Comparison of ENCODE assay signal across 25 mouse cellular contexts in genomic region chr17:8348941-8349340, GRCm38 (mm10). TPM values are rescaled to one million over a fixed set of nuclear protein-coding genes. Genes with fewer than 3 reads are reported as not detected.
DNase-seq lines count a peak whose midpoint lies in the region; ATAC-seq and TF ChIP-seq lines count a peak whose summit lies in the region.
"Had no signal": no experiment of that assay in that cellular context is flagged by ENCODE, and none has a peak within 500 bp of the region (broad histone marks: within the 10 kb centered on the region; RNA-seq: fewer than 3 reads in every experiment).

No protein-coding gene starts in this region.

- H3K9me3 ChIP-seq in liver, embryonic 11.5 days (ENCODE audit: control insufficient read depth, low read length) = no peaks in the 10 kb centered on the region
- H3K9me3 ChIP-seq: G1E had no signal

- WGBS in liver, adult 2 months = 24% methylated on average over 4 of the region's 4 CpGs
- WGBS in liver, embryonic 11.5 days = 79% methylated on average over 4 of the region's 4 CpGs

- DNase-seq in gastrocnemius, adult 2 months = peak; percentile 34
- no peak for DNase-seq in gastrocnemius, postnatal 4 days (ENCODE audit: low spot score in 2 of 2)
- DNase-seq in layer of hippocampus, adult 2 months (ENCODE audit: low spot score in 2 of 2) = no peak
- DNase-seq in layer of hippocampus, postnatal 36 days = no peak
- DNase-seq in liver, adult 2 months (ENCODE audit: extremely low read depth, low read depth, low spot score) = peak; percentile 92
- no peak for DNase-seq in liver, embryonic 11.5 days (ENCODE audit: low spot score)
- peak; percentile 16 for DNase-seq in adipocyte (ENCODE audit: low spot score)
- no peak for DNase-seq in ovary, postnatal 14 days (ENCODE audit: low spot score)
- DNase-seq: adrenal gland, adult 2 months; adrenal gland, adult 8-10 months; adrenal gland, postnatal 10 days; adrenal gland, postnatal 14 days; adrenal gland, postnatal 25 days; adrenal gland, postnatal 36 days; B cell, adult 2 months; cerebellum, adult 11 months; cerebellum, adult 11-12 months; cerebellum, adult 18-20 months had no signal

- no peak overlapping the region for H3K4me3 ChIP-seq in gastrocnemius, adult 2 months
- H3K4me3 ChIP-seq in layer of hippocampus, adult 2 months = no peak overlapping the region
- H3K4me3 ChIP-seq in liver, adult 2 months (ENCODE audit: insufficient read depth, low read depth, low read length) = no peak overlapping the region
- H3K4me3 ChIP-seq in liver, embryonic 11.5 days (ENCODE audit: low read depth, low read length) = no peak overlapping the region

- H3K79me2 ChIP-seq in liver, adult 2 months (ENCODE audit: control insufficient read depth, insufficient read depth, low read length) = no peaks in the 10 kb centered on the region

- H3K4me1 ChIP-seq in liver, adult 2 months (ENCODE audit: control insufficient read depth, insufficient read depth, low read length) = peaks cover 1% of the 10 kb centered on the region; the same call in 1 of the 2 replicates
- H3K4me1 ChIP-seq in liver, embryonic 11.5 days (replicated peaks; ENCODE audit: control insufficient read depth, insufficient read depth, low read length) = no peaks in the 10 kb centered on the region

- H3K27ac ChIP-seq in gastrocnemius, adult 2 months = no peak overlapping the region
- 0 out of 2 replicates have a peak overlapping the region, but pooled peaks have one; percentile 10 for H3K27ac ChIP-seq in layer of hippocampus, adult 2 months
- no peak overlapping the region for H3K27ac ChIP-seq in liver, adult 2 months (replicated peaks; ENCODE audit: insufficient read depth, low read depth, low read length)
- no peak overlapping the region for H3K27ac ChIP-seq in liver, embryonic 11.5 days (ENCODE audit: low read depth, low read length)

- H3K9ac ChIP-seq in liver, adult 2 months (ENCODE audit: low read depth, low read length) = no peak overlapping the region
- H3K9ac ChIP-seq in liver, embryonic 11.5 days (ENCODE audit: low read depth, low read length) = no peak overlapping the region

- H3K4me2 ChIP-seq in liver, embryonic 11.5 days = no peak overlapping the region

- TF ChIP-seq POLR2A in liver, adult 2 months (IDR thresholded peaks at IDR 0.05; ENCODE audit: extremely low read depth, insufficient read depth, low read length) = no peak

- no peaks in the 10 kb centered on the region for H3K36me3 ChIP-seq in liver, adult 2 months (ENCODE audit: control insufficient read depth, insufficient read depth, low read length)
- H3K36me3 ChIP-seq in liver, embryonic 11.5 days (ENCODE audit: control insufficient read depth, insufficient read depth, low read length) = no peaks in the 10 kb centered on the region
- H3K36me3 ChIP-seq: G1E had no signal

- intact Hi-C loops in gastrocnemius, adult 2 months (cut with DNase I) = no loop called here

- no peak for ATAC-seq in liver, embryonic 11.5 days (replicated peaks; ENCODE audit: low FRiP score)
- ATAC-seq: activated CD4-positive, CD25-positive, alpha-beta regulatory T cell, adult 4 months; CD4-positive, CD25-positive, alpha-beta regulatory T cell, adult 4 months; Patski had no signal

- no peaks in the 10 kb centered on the region for H3K27me3 ChIP-seq in liver, adult 2 months (ENCODE audit: control insufficient read depth, insufficient read depth, low read length)
- H3K27me3 ChIP-seq in liver, embryonic 11.5 days (replicated peaks; ENCODE audit: control insufficient read depth, insufficient read depth, low read length) = no peaks in the 10 kb centered on the region
- H3K27me3 ChIP-seq: CH12.LX, Patski had no signal

- TF ChIP-seq CTCF in gastrocnemius, adult 2 months (IDR thresholded peaks at IDR 0.05) = no peak
- TF ChIP-seq CTCF in layer of hippocampus, adult 2 months (conservative IDR thresholded peaks at IDR 0.05) = no peak
- no peak for TF ChIP-seq CTCF in liver, adult 2 months (IDR thresholded peaks at IDR 0.05; ENCODE audit: low read depth, low read length)

RNA-seq across cellular contexts. Expression of gene T2, which starts 6.9 kb away (rescaled TPM):
- total RNA-seq in gastrocnemius, adult 2 months (2021) = not detected
- total RNA-seq in gastrocnemius, postnatal 4 days (2021) = not detected
- total RNA-seq in layer of hippocampus, adult 2 months (2021) = under 1 TPM; 0.37 to 0.97 TPM
- under 1 TPM; 0.27 to 0.73 TPM for total RNA-seq in layer of hippocampus, postnatal 36 days (2021)
- not detected in 2 replicates for total RNA-seq in liver, adult 2 months (2014; rRNA removed)
- not detected in 2 replicates for polyA plus RNA-seq in liver, adult 2 months (2012; rRNA removed)
- polyA plus RNA-seq in liver, embryonic 11.5 days (2014; fragmentation: Nextera tagmentation; extraction: Ambion mirVana) = 0.29 and 0.43 TPM in 2 replicates
- total RNA-seq: adrenal gland, adult 18-20 months; adrenal gland, adult 2 months; adrenal gland, adult 8-10 months; adrenal gland, postnatal 14 days; adrenal gland, postnatal 25 days; adrenal gland, postnatal 36 days; CH12.LX; G1E; MEL had no signal
- polyA plus RNA-seq: adrenal gland, adult 2 months; G1E had no signal

RNA-seq across cellular contexts. Expression of gene Prr18, which starts 11.7 kb away (rescaled TPM):
- under 1 TPM; 0.08 TPM for total RNA-seq in gastrocnemius, adult 2 months (2021)
- total RNA-seq in gastrocnemius, postnatal 4 days (2021) = under 1 TPM; 0.12 to 0.18 TPM
- total RNA-seq in layer of hippocampus, adult 2 months (2021) = 10 to 100 TPM; 18.0 to 19.3 TPM
- total RNA-seq in layer of hippocampus, postnatal 36 days (2021) = 10 to 100 TPM; 19.2 to 23.7 TPM
- total RNA-seq in liver, adult 2 months (2014; rRNA removed) = 0.09 and 0.27 TPM in 2 replicates
- polyA plus RNA-seq in liver, adult 2 months (2012; rRNA removed) = 0.04 and 0.17 TPM in 2 replicates
- polyA plus RNA-seq in liver, embryonic 11.5 days (2014; fragmentation: Nextera tagmentation; extraction: Ambion mirVana) = 0.05 and 0.13 TPM in 2 replicates
- polyA plus RNA-seq: CD4-positive, CD25-positive, alpha-beta regulatory T cell, adult 4 months had no signal

RNA-seq across cellular contexts. Expression of gene Sft2d1, which starts 38.0 kb away (rescaled TPM):
- 1 to 10 TPM; 4.9 to 9.6 TPM for total RNA-seq in gastrocnemius, adult 2 months (2021)
- total RNA-seq in gastrocnemius, postnatal 4 days (2021) = 10 to 100 TPM; 25.0 to 29.1 TPM
- total RNA-seq in layer of hippocampus, adult 2 months (2021) = 10 to 100 TPM; 48.4 to 61.5 TPM
- 10 to 100 TPM; 62.9 to 65.1 TPM for total RNA-seq in layer of hippocampus, postnatal 36 days (2021)
- 58.4 and 59.7 TPM in 2 replicates for total RNA-seq in liver, adult 2 months (2014; rRNA removed)
- polyA plus RNA-seq in liver, adult 2 months (2012; rRNA removed) = 53.7 and 67.4 TPM in 2 replicates
- polyA plus RNA-seq in liver, embryonic 11.5 days (2014; fragmentation: Nextera tagmentation; extraction: Ambion mirVana) = 73.2 and 83.3 TPM in 2 replicates

Comparison
In these comparisons a context has a peak if more than half of its experiments do, and no peak if none do; other contexts are left out.
1. DNase-seq: peak in gastrocnemius, adult 2 months (single experiment), liver, adult 2 months (single experiment) and adipocyte (single experiment); none in gastrocnemius, postnatal 4 days (0 of 2), layer of hippocampus, adult 2 months (0 of 2), layer of hippocampus, postnatal 36 days (0 of 2), liver, embryonic 11.5 days (single experiment) and ovary, postnatal 14 days (single experiment).
2. RNA of gene Prr18, which starts 11.7 kb away (total RNA-seq): 19.2 to 23.7 TPM in layer of hippocampus, postnatal 36 days and 18.0 to 19.3 TPM in layer of hippocampus, adult 2 months; 0.12 to 0.18 TPM in gastrocnemius, postnatal 4 days, 0.09 to 0.27 TPM in liver, adult 2 months and 0.08 TPM in gastrocnemius, adult 2 months; every median in the first group is over 10 times any median in the second.